Mouse (Mus musculus): ENCODE measurements around the gene Mup3. TPM values are rescaled to one million over a fixed set of nuclear protein-coding genes. Genes with fewer than 3 reads are reported as not detected.
"Not testable (repeated sequence)": the region's sequence is repeated elsewhere in the genome, so short reads cannot be mapped to it uniquely, and the experiment has no call there.

Gene Mup3
- total RNA-seq (2021) = not detected

DNA sequence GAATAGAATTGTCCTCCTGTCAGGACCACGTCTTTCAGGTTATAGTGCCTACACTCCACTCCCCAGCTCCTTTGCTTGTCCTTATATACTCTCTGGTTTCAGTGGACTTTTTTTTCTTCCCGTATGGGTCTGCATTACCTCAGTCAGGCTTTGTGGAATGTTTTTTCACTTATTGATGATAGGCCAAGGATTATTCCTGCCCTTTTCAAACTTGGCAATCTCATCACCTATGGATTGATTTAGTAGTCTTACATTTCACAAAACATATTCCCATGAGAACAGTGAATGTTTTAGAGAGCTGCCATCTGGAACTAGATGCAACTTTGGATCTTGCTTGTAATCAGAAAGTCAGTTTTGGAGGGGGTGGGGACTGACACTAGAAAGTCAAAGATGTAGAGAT, at the start of gene Mup3:
TSS of gene Mup3 (minus strand) at position 102 of the 400 bp plus-strand sequence.
- no peak for DNase-seq

DNA sequence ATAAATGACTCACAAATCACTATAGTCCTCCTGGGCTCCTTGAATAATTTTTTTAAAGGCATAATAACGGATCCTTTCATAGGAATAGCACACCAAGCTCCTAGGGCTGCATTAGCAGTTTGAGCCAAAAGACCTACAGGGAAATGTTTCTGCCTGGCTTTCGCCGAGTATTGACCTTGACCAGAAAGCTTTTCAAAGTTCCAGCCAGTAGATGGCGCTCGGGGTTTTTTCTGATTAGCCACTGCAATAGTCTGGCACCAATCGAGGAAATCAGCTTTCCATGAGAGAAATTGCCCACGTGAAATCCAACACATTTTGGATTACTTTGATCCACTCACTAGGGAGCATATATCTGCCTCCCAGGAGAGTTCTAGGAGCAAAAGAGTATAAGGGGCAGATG, 46.6 kb upstream of the Mup3 start:
- DNase-seq = peak; percentile 26 to 38

DNA sequence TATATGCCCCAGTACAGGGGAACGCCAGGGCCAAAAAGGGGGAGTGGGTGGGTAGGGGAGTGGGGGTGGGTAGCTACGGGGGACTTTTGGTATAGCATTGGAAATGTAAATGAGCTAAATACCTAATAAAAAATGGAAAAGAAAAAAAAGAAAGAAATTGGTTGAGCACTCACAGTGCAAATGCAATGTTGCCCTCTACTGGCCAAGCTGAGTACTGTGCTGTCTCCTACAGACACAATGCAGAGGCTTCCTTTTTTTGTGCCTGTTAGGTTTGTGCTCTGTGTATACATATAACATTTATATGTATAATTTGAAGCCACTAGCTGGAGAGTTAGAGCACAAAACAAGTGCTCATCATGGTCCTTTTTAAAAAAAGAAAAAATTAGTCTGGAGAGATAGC, 16.2 kb upstream of the Mup3 start:
- peak in 1 of 2 experiments; percentile 13 for DNase-seq

DNA sequence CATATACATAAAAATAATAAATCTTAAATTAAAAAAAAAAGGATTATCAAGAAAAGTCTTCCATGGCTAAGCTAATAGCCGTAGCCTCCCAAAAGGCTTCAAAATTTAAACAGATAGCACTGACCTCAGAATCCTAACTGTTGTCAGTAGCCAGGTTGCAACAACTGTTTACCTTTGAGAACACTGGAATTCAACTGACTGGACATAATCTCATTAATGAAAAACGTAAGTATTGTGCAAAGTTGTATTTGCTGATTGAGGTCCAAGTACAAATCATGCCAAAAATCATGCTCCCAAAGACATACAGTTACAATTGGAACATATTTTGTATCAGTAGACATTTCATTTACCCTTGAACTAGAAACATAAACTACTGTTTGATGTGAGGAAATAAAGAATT, 811 bp upstream of the Mup3 start:
- DNase-seq = no peak

DNA sequence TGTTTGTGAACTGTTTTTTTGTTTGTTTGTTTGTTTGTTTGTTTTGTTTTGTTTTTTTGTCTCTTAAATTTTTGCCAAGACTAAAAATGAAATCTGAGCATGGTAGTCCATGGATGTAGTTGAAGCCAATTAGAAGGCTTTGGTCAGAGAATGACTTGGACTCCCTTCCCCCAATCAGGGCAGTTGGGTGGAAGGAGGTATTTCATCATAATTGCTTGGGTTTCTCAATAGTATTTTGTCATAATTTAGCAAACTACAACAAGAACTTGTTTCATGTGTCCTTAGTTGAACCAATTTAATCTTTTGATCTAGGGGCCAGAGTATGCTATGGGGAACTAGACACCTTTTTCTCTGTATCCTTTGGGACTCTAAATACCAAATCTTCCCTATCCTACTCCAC, 4.4 kb downstream of the Mup3 start:
- DNase-seq = no peak

DNA sequence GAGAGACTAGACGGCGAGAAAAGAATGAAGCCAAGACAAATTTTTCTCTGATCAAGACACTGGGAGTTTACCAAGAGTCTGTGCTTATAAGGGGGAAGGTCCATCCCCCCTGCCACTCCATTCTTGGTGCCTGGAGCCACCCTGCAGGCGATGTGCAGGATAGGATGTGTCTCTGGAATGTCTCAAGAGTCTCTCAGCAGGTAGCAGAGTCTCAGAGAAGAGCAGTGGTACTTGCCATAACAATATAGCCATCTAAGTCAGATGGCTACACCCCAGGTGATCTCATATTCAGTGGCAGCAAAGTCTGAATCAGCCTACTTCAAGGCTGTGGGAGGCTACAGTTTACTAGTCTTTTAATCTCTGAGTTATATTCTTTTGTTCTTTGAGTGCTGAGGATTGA, 12.0 kb downstream of the Mup3 start:
- DNase-seq = no peak

DNA sequence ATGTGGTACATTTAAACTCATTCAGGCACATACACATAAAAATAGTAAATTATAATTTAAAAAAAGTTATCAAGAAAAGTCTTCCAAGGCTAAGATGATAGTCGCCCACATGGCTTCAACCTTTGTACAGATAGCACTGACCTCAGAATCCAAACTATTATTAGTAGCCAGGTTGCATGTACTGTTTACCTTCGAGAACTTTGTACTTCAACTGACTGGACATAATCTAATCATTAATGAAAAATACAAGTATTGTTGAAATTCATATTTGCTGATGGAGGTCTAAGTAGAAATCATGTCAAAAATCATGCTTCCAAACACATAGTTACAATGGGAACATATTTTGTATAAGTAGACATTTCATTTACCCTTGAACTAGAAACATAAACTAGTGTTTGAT, 32.4 kb downstream of the Mup3 start:
- DNase-seq = not testable (repeated sequence)

DNA sequence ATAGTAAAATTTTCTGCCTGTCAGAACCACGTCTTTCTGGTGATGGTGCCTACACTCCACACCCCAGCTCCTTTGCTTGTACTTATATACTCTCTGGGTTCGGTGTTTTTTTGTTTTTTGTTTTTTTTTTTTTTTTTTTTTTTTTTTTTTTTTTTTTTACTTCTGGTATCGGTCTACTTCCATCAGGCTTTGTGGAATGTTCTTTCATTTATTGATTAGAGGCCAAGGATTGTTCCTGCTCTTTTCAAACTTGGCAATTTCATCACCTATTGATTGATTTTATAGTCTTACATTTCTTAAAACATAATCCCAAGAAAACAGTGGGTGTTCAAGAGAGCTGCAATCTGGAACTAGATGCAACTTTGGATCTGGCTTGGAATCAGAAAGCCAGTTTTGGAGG, 33.1 kb downstream of the Mup3 start, which contains the start of gene Mup20:
TSS of gene Mup20 (minus strand) at position 101 of the 400 bp plus-strand sequence.
- DNase-seq = not testable (repeated sequence)

Other genes with a start within 250 kb of the Mup3 start
- gene Mup20, start 33.2 kb downstream of the Mup3 start, total RNA-seq (2021) = not detected
- not detected for gene Mup21, start 63.5 kb upstream of the Mup3 start, total RNA-seq (2021)
- gene Zfp37, start 143.7 kb upstream of the Mup3 start, total RNA-seq (2021) = 10 to 100 TPM; 25.4 to 26.1 TPM
- 10 to 100 TPM in 1 of 2 experiments, 1 to 10 TPM in 1; 9.3 to 10.5 TPM for gene Slc31a2, start 175.2 kb upstream of the Mup3 start, total RNA-seq (2021)

All from layer of hippocampus, postnatal 36 days (tissue).